Mouse (Mus musculus): ENCODE data around the gene Pigk.

DNA sequence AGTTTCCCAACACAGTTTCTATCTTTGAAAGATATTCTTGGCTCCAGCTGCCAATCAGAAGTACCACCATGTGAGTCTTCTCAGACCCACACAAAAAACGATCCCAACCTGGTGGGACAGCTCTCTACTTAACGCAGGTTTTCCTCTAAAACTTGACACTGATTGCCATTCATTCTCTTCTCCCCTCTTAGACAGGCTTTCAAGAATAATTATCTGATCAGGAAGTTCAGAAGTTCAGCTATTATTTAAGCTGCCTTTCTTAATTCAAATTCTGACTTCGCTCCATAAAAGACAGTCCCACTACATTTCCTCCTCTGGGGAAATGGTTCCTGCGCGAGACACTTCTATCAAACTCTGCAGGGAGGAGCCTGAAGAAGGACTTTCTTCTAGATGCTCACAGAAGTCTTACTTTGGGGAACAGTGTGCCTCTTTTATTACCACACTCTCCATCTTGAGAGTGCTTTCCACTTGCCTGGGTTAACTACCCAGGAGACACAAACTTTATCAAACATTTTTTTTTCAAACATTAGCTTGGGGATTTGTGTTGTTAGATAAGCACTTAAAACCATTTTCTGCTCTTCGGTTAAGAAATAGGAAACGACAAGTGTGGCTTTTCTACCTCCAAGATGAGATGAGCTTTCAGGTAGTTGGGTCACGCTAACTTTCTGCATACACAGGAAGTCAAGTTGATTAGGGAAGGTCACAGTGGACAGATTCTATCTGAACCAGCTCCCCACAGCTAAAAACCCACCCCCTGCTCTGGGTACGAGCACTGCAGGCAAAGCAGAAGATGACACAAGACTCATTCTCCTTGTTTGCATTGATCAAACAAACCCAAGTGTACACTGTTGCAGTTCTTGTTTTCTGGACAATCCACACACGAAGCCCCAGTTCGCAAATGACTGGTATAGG is 238.0 kb downstream of the Pigk start:
- TF ChIP-seq POLR2A (IDR thresholded peaks at IDR 0.05; ENCODE audit: low read depth, low read length) (no peak), CTCF (IDR thresholded peaks at IDR 0.05; ENCODE audit: extremely low read depth, insufficient read depth, insufficient read length, insufficient replicate concordance) (no peak)

Measured in spleen, adult 2 months (tissue).